Mouse (Mus musculus) CH12.LX (cell line): ENCODE measurements around the gene Adamtsl1. TPM values are rescaled to one million over a fixed set of nuclear protein-coding genes. Genes with fewer than 3 reads are reported as not detected.

Experiments used
- DNase-seq: peaks from one replicate; pipeline ENCODE4 v3.0.0-alpha.2; 2013; ENCODE audit errors: extremely low read depth
- H3K27ac ChIP-seq: 2 replicates; pipeline ENCODE4 v1.5.1; 2012; ENCODE audit warnings: low read depth, mild to moderate bottlenecking, control low read depth, moderate library complexity; ENCODE audit not compliant: insufficient read depth
- H3K27me3 ChIP-seq: replicated peaks from 2 replicates; pipeline ENCODE3; 2012; ENCODE audit warnings: inconsistent platforms
- H3K36me3 ChIP-seq, 2 experiments: replicated peaks in 1 of 2; 2 replicates each; pipeline versions ENCODE3 to v1.6.1; 2012; ENCODE audit warnings: inconsistent platforms in 1 of 2, low read length in 1 of 2, mild to moderate bottlenecking in 1 of 2, mixed read lengths in 1 of 2, moderate library complexity in 1 of 2; ENCODE audit not compliant: control insufficient read depth in 1 of 2, insufficient read depth in 1 of 2
- H3K4me1 ChIP-seq, 2 experiments: 2 replicates each; pipeline ENCODE4 v1.6.1; 2012; ENCODE audit warnings: inconsistent platforms in 1 of 2, moderate library complexity in 1 of 2; ENCODE audit not compliant: insufficient read depth in 2 of 2, control insufficient read depth in 1 of 2
- H3K4me2 ChIP-seq: 2 replicates; pipeline ENCODE4 v1.6.1; 2012; ENCODE audit warnings: low read depth, mild to moderate bottlenecking, control low read depth; ENCODE audit not compliant: poor library complexity, insufficient read depth, severe bottlenecking
- H3K4me3 ChIP-seq, 3 experiments: fragments of 150-350 bp in 1 of 3; sonication (generic) in 1 of 3; replicated peaks in 1 of 3; 2 replicates each; pipeline versions ENCODE3 to v1.5.1; 2011 to 2012; ENCODE audit warnings: low read depth in 2 of 3, low read length in 2 of 3, mild to moderate bottlenecking in 2 of 3, moderate library complexity in 2 of 3, control low read depth in 1 of 3, improper control_type of control experiment in 1 of 3, inconsistent platforms in 1 of 3, mixed read lengths in 1 of 3; ENCODE audit not compliant: poor library complexity in 1 of 3
- H3K79me2 ChIP-seq: replicated peaks from 2 replicates; pipeline ENCODE4 v1.6.1; 2012; ENCODE audit warnings: mild to moderate bottlenecking, moderate library complexity; ENCODE audit not compliant: control insufficient read depth, poor library complexity, insufficient read depth, severe bottlenecking; ENCODE audit errors: extremely low read depth
- H3K9ac ChIP-seq: 2 replicates; pipeline ENCODE4 v1.6.1; 2012; ENCODE audit warnings: low read depth, mild to moderate bottlenecking, control low read depth, moderate library complexity; ENCODE audit not compliant: insufficient read depth
- H3K9me3 ChIP-seq: replicated peaks from 2 replicates; pipeline ENCODE3; 2012; ENCODE audit warnings: low read length, inconsistent platforms, mixed read lengths
- BHLHE40 ChIP-seq: IDR thresholded peaks from 2 replicates; pipeline ENCODE4 v1.6.1; 2011; ENCODE audit warnings: mild to moderate bottlenecking, low read depth, low read length, improper control_type of control experiment
- CHD1 ChIP-seq: IDR thresholded peaks from 2 replicates; pipeline ENCODE4 v1.6.1; 2012; ENCODE audit warnings: low read depth, low read length, improper control_type of control experiment, inconsistent platforms
- ELF1 ChIP-seq: IDR thresholded peaks from 2 replicates; pipeline ENCODE4 v1.6.1; 2014; ENCODE audit warnings: low read depth, mild to moderate bottlenecking, inconsistent platforms, low read length, improper control_type of control experiment
- IRF4 ChIP-seq: IDR thresholded peaks from 2 replicates; pipeline ENCODE4 v1.6.1; 2014; ENCODE audit warnings: low read depth, mild to moderate bottlenecking, inconsistent platforms, low read length, improper control_type of control experiment
- JUN ChIP-seq: IDR thresholded peaks from 2 replicates; pipeline ENCODE4 v1.6.1; 2011; ENCODE audit warnings: low read depth, mild to moderate bottlenecking, low read length, improper control_type of control experiment, moderate library complexity; ENCODE audit not compliant: insufficient read depth
- MAFK ChIP-seq: IDR thresholded peaks from 2 replicates; pipeline ENCODE4 v1.6.1; 2011; ENCODE audit warnings: low read length, improper control_type of control experiment; ENCODE audit not compliant: insufficient replicate concordance
- MAX ChIP-seq: IDR thresholded peaks from 2 replicates; pipeline ENCODE4 v1.6.1; 2011; ENCODE audit warnings: low read length, improper control_type of control experiment
- MAZ ChIP-seq: IDR thresholded peaks from 2 replicates; pipeline ENCODE4 v1.6.1; 2012; ENCODE audit warnings: low read depth, mild to moderate bottlenecking, inconsistent platforms, low read length, improper control_type of control experiment, moderate library complexity
- MYC ChIP-seq: IDR thresholded peaks from 2 replicates; pipeline ENCODE4 v1.6.1; 2011; ENCODE audit warnings: low read depth, mild to moderate bottlenecking, improper control_type of control experiment, low read length
- NELFE ChIP-seq: IDR thresholded peaks from 2 replicates; pipeline ENCODE4 v1.6.1; 2011; ENCODE audit warnings: low read depth, low read length, improper control_type of control experiment
- NRF1 ChIP-seq: IDR thresholded peaks from 2 replicates; pipeline ENCODE4 v1.6.1; 2014; ENCODE audit warnings: low read depth, mild to moderate bottlenecking, inconsistent platforms, low read length, improper control_type of control experiment, moderate library complexity
- PAX5 ChIP-seq: IDR thresholded peaks from 2 replicates; pipeline ENCODE4 v1.6.1; 2012; ENCODE audit warnings: low read length, inconsistent platforms, mixed read lengths
- POLR2A ChIP-seq: IDR thresholded peaks from 2 replicates; pipeline ENCODE4 v1.6.1; 2011; ENCODE audit warnings: low read depth, mild to moderate bottlenecking, improper control_type of control experiment, low read length
- RAD21 ChIP-seq: IDR thresholded peaks from 2 replicates; pipeline ENCODE4 v1.6.1; 2011; ENCODE audit warnings: low read depth, mild to moderate bottlenecking, low read length, improper control_type of control experiment, moderate library complexity
- RCOR1 ChIP-seq: conservative IDR thresholded peaks from 2 replicates; pipeline ENCODE4 v1.6.1; 2012; ENCODE audit warnings: low read depth, mild to moderate bottlenecking, inconsistent platforms, low read length, improper control_type of control experiment
- TCF12 ChIP-seq: IDR thresholded peaks from 2 replicates; pipeline ENCODE4 v1.6.1; 2014; ENCODE audit warnings: low read depth, mild to moderate bottlenecking, inconsistent platforms, low read length, improper control_type of control experiment
- UBTF ChIP-seq: IDR thresholded peaks from 2 replicates; pipeline ENCODE4 v1.6.1; 2012; ENCODE audit warnings: low read depth, mild to moderate bottlenecking, inconsistent platforms, low read length, improper control_type of control experiment, moderate library complexity
- USF1 ChIP-seq: IDR thresholded peaks from 2 replicates; pipeline ENCODE4 v1.6.1; 2014; ENCODE audit warnings: low read depth, mild to moderate bottlenecking, inconsistent platforms, low read length, improper control_type of control experiment
- ZC3H11A ChIP-seq: IDR thresholded peaks from 2 replicates; pipeline ENCODE4 v1.6.1; 2012; ENCODE audit warnings: low read depth, mild to moderate bottlenecking, inconsistent platforms, low read length, improper control_type of control experiment
- ZKSCAN1 ChIP-seq: IDR thresholded peaks from 2 replicates; pipeline ENCODE4 v1.6.1; 2012; ENCODE audit warnings: low read depth, inconsistent platforms, low read length, improper control_type of control experiment, borderline replicate concordance
- ZMIZ1 ChIP-seq: IDR thresholded peaks from 2 replicates; pipeline ENCODE4 v1.6.1; 2012; ENCODE audit warnings: low read depth, mild to moderate bottlenecking, inconsistent platforms, low read length, improper control_type of control experiment
- dilution Hi-C: fragments of 300-500 bp; cut with MboI; formaldehyde crosslinking; loops from 2 replicates; pipeline ENCODE4 v1.14.3; 2020; ENCODE audit warnings: low sequenced_read_pairs; ENCODE audit not compliant: extremely low pct_unique_long_range_greater_than_20kb, extremely low pct_ligation_motif_present
- in situ Hi-C: fragments of 300-500 bp; cut with MboI; formaldehyde crosslinking; loops from 3 replicates; pipeline ENCODE4 v1.14.3; 2019; ENCODE audit warnings: low sequenced_read_pairs, low pct_ligation_motif_present, low pct_unique_long_range_greater_than_20kb, mixed read lengths
- polyA plus RNA-seq: library from polyadenylated mRNA; unstranded; fragments of >175 nt; gene quantifications from 2 replicates; pipeline ENCODE4 v1.2.1, GENCODE M21; 2012; ENCODE audit warnings: low read depth; ENCODE audit not compliant: insufficient read length
- total RNA-seq, 2 experiments: library from RNA; depleted of rRNA; stranded (reverse); fragments of 300-350 nt in 1 of 2; fragments of >200 nt in 1 of 2; gene quantifications; 2 replicates each; pipeline ENCODE4 v1.2.3; 2012 to 2014

Gene Adamtsl1
- total and polyA plus RNA-seq, 3 experiments, result not detected

DNA sequence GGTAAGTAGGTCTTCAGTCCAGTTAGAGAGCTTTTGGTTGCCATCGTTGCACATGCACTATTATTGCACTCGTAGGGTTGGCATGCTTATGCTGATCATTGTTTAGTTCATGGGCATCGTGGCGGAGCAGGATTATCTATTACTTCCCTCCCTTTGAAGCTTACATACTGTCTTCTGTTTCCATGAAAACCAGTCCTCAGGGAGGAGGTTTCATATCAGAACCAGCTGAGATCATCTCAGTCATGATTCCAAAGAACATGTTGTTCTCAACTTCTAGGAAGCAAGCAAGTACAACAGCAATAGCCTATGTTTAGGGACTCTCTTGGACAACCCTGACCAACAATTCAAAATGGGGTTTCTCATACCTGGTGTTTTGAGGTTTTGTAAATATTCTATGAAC, 774.3 kb downstream of the Adamtsl1 start:
- dilution Hi-C loops, result no loop called here
- H3K27me3 ChIP-seq, result no peaks in the 10 kb centered on the region
- TF ChIP-seq MAX (no peak), MAZ (no peak), ZMIZ1 (no peak), TCF12 (no peak), NELFE (no peak), MAFK (no peak), POLR2A (no peak), UBTF (no peak), IRF4 (no peak), RAD21 (no peak), JUN (no peak), ELF1 (no peak), MYC (no peak), NRF1 (no peak), USF1 (no peak)

DNA sequence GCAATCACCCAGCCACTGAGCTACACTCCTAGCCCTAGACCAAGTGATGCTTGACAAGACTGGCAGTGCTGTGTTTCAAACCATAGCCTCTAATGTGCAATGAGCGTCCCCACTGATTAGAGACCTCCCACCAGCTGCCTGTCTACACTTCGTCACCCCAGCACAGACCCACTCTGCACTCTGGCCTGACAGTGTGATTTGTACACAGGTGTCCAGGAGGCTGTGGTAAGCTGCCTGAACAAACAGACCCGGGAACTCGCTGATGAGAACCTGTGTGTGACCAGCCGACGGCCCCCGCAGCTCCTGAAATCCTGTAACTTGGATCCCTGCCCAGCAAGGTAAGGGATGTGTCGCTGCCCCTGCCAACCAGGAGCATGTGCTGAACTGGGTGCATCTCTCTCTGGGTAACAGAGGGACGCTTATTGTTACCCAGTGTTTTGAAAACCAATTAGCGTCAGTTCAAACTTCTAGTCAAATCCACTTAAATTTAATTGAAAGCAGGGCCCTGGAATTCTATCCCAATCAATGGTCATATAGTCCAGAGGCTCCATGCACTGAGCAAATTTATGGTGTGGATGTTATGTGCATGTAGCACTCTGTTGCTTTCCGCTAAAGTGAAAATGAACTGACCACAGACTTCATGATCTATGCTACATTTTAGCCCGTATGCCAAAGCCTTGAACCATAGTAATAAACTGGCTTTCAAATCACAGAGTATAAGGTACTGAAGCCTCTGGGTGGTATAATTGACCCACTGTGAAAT, 775.7 kb downstream of the Adamtsl1 start:
- Histone ChIP-seq H3K9ac (no peak overlapping the region), H3K4me2 (no peak overlapping the region), H3K4me1 (peaks cover 0 to 6% of the 10 kb centered on the region in 2 experiments; a peak in 1 of 4 replicates), H3K4me3 (no peak overlapping the region), H3K27ac (no peak overlapping the region), H3K79me2 (no peaks in the 10 kb centered on the region), H3K36me3 (no peaks in the 10 kb centered on the region), H3K9me3 (no peaks in the 10 kb centered on the region), H3K27me3 (no peaks in the 10 kb centered on the region)
- dilution Hi-C loops (no loop called here), in situ Hi-C loops (no loop called here)
- no peak for DNase-seq
- TF ChIP-seq MAZ, result no peak
- TF ChIP-seq MYC, result no peak
- no peak for TF ChIP-seq ZMIZ1
- no peak for TF ChIP-seq ZKSCAN1
- TF ChIP-seq ZC3H11A, result no peak
- no peak for TF ChIP-seq IRF4
- TF ChIP-seq CHD1, result no peak
- TF ChIP-seq NELFE, result no peak
- TF ChIP-seq PAX5, result no peak
- TF ChIP-seq UBTF, result no peak
- TF ChIP-seq RCOR1, result no peak
- TF ChIP-seq BHLHE40, result no peak
- no peak for TF ChIP-seq POLR2A
- TF ChIP-seq ELF1, result no peak
- no peak for TF ChIP-seq NRF1
- no peak for TF ChIP-seq JUN

More for the DNA sequence above, 774.3 kb downstream of the Adamtsl1 start:
- Histone ChIP-seq H3K9me3 (no peaks in the 10 kb centered on the region), H3K4me3 (no peak overlapping the region), H3K4me2 (no peak overlapping the region), H3K9ac (no peak overlapping the region), H3K27ac (no peak overlapping the region), H3K36me3 (no peaks in the 10 kb centered on the region), H3K4me1 (peaks cover 0 to 6% of the 10 kb centered on the region in 2 experiments; a peak in 1 of 4 replicates), H3K79me2 (no peaks in the 10 kb centered on the region)
- DNase-seq, result no peak
- in situ Hi-C loops, result no loop called here
